Mouse (Mus musculus): ENCODE data around the gene Baiap2. TPM values are rescaled to one million over a fixed set of nuclear protein-coding genes. Genes with fewer than 3 reads are reported as not detected.

The Baiap2 gene
- polyA plus RNA-seq, 1 experiment: 151 TPM

GRCm38 (mm10) chr11:120011114-120011760 lies 68.7 kb downstream of the Baiap2 start:
- Histone ChIP-seq H3K27me3 (ENCODE audit: control insufficient read depth, insufficient read depth, low read length) (no peaks in the 10 kb centered on the region), H3K4me3 (ENCODE audit: control insufficient read depth, low read depth, low read length) (no peak overlapping the region), H3K27ac (ENCODE audit: control insufficient read depth, insufficient read depth, low read depth, low read length) (no peak overlapping the region), H3K36me3 (ENCODE audit: control insufficient read depth, insufficient read depth, low read length) (no peaks in the 10 kb centered on the region), H3K4me1 (ENCODE audit: control insufficient read depth, insufficient read depth, low read length) (peaks cover 2% of the 10 kb centered on the region; the same call in 1 of the 2 replicates)
- TF ChIP-seq POLR2A (IDR thresholded peaks at IDR 0.05; ENCODE audit: control insufficient read depth, low read depth, low read length) (no peak), CTCF (IDR thresholded peaks at IDR 0.05; ENCODE audit: control insufficient read depth, insufficient read depth, insufficient replicate concordance, low read depth, low read length) (no peak)

DNA sequence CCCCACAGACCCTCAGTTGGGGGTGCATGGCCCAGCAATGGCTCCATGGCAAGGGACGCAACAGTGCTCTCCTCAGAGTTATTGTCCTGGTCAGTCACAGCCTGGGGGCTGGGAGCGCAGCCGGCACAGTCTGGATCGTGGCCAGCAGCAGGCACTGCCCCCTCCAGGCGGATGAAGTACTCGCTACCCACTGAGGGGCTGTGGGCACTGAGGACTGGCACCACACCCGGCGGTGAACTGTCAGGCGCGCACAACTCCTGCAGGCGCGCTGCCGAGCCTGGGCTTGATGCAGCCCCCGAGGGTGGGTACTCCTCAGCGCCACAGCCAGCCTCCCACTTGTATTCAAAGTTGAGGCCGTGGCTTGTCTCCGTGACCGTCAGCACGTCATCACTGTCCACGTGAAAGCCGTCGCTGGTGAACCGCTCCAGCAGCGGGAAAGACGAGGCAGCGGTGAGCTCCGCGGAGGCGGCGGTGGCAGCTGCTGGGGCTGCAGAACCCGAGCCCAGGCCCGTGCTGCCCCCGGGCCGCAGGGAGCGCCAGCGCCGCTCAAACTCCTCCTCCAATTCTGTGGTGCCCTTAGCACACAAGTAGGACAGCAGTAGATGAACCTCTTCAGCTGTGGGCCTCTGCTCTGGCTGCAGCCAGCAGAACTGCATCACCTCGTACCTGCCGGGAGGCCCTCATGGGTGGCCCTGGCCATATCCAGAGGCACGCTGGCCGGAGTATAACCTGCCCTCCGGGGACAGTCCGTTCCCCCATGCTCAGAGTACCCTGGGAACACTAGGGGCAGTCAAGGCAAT lies 69.4 kb downstream of the Baiap2 start:
- Histone ChIP-seq H3K4me1 (ENCODE audit: control insufficient read depth, insufficient read depth, low read length) (peaks cover 2% of the 10 kb centered on the region; the same call in 1 of the 2 replicates), H3K4me3 (ENCODE audit: control insufficient read depth, low read depth, low read length) (no peak overlapping the region), H3K27ac (ENCODE audit: control insufficient read depth, insufficient read depth, low read depth, low read length) (no peak overlapping the region), H3K36me3 (ENCODE audit: control insufficient read depth, insufficient read depth, low read length) (no peaks in the 10 kb centered on the region), H3K27me3 (ENCODE audit: control insufficient read depth, insufficient read depth, low read length) (no peaks in the 10 kb centered on the region)
- TF ChIP-seq POLR2A (IDR thresholded peaks at IDR 0.05; ENCODE audit: control insufficient read depth, low read depth, low read length) (no peak), CTCF (IDR thresholded peaks at IDR 0.05; ENCODE audit: control insufficient read depth, insufficient read depth, insufficient replicate concordance, low read depth, low read length) (no peak)

- H3K27me3 ChIP-seq (ENCODE audit: control insufficient read depth, insufficient read depth, low read length): no peaks in the 10 kb centered on the region
Measured at GRCm38 (mm10) chr11:120012702-120013101, 70.1 kb downstream of the Baiap2 start.

DNA sequence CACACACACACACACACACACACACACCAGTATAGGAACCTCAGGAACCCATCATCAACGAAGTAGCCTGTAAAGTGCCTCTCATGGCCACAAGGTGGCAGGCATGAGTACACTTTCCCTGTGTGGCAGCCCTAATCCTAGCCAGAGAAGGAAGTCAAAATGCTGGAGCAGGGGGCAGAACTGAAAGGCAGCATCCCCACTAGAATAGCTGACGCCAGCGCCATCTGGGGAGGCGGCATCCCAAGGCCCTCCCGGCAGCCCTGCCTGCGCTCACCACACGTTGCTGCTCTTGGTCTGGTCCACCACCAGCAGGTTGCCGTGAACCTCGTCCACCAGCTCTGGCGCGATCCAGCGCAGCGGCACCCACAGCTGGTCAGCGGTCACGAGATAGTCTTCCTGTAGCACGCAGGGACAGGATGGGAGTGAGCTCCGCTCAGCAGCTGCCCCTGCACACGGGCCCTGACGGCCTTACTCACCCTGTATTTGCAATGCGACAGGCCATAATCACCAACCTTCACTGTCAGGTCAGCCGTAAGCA lies 70.7 kb downstream of the Baiap2 start:
- no peak overlapping the region for H3K27ac ChIP-seq (ENCODE audit: control insufficient read depth, insufficient read depth, low read depth, low read length)
- H3K36me3 ChIP-seq (ENCODE audit: control insufficient read depth, insufficient read depth, low read length): no peaks in the 10 kb centered on the region
- H3K4me1 ChIP-seq (ENCODE audit: control insufficient read depth, insufficient read depth, low read length): peaks cover 2% of the 10 kb centered on the region; the same call in 1 of the 2 replicates
- no peaks in the 10 kb centered on the region for H3K27me3 ChIP-seq (ENCODE audit: control insufficient read depth, insufficient read depth, low read length)
- no peak overlapping the region for H3K4me3 ChIP-seq (ENCODE audit: control insufficient read depth, low read depth, low read length)
- TF ChIP-seq CTCF (IDR thresholded peaks at IDR 0.05; ENCODE audit: control insufficient read depth, insufficient read depth, insufficient replicate concordance, low read depth, low read length) (peak; percentile 74), POLR2A (IDR thresholded peaks at IDR 0.05; ENCODE audit: control insufficient read depth, low read depth, low read length) (no peak)

More at GRCm38 (mm10) chr11:120012702-120013101, 70.1 kb downstream of the Baiap2 start:
- peaks cover 2% of the 10 kb centered on the region; the same call in 1 of the 2 replicates for H3K4me1 ChIP-seq (ENCODE audit: control insufficient read depth, insufficient read depth, low read length)
- no peak overlapping the region for H3K27ac ChIP-seq (ENCODE audit: control insufficient read depth, insufficient read depth, low read depth, low read length)
- no peaks in the 10 kb centered on the region for H3K36me3 ChIP-seq (ENCODE audit: control insufficient read depth, insufficient read depth, low read length)
- no peak overlapping the region for H3K4me3 ChIP-seq (ENCODE audit: control insufficient read depth, low read depth, low read length)
- TF ChIP-seq CTCF (IDR thresholded peaks at IDR 0.05; ENCODE audit: control insufficient read depth, insufficient read depth, insufficient replicate concordance, low read depth, low read length) (no peak), POLR2A (IDR thresholded peaks at IDR 0.05; ENCODE audit: control insufficient read depth, low read depth, low read length) (no peak)

- peaks cover 2% of the 10 kb centered on the region; the same call in 1 of the 2 replicates for H3K4me1 ChIP-seq (ENCODE audit: control insufficient read depth, insufficient read depth, low read length)
- no peaks in the 10 kb centered on the region for H3K36me3 ChIP-seq (ENCODE audit: control insufficient read depth, insufficient read depth, low read length)
- H3K27me3 ChIP-seq (ENCODE audit: control insufficient read depth, insufficient read depth, low read length): no peaks in the 10 kb centered on the region
- H3K27ac ChIP-seq (ENCODE audit: control insufficient read depth, insufficient read depth, low read depth, low read length): no peak overlapping the region
- no peak overlapping the region for H3K4me3 ChIP-seq (ENCODE audit: control insufficient read depth, low read depth, low read length)
- TF ChIP-seq CTCF (IDR thresholded peaks at IDR 0.05; ENCODE audit: control insufficient read depth, insufficient read depth, insufficient replicate concordance, low read depth, low read length) (no peak), POLR2A (IDR thresholded peaks at IDR 0.05; ENCODE audit: control insufficient read depth, low read depth, low read length) (no peak)
Measured at GRCm38 (mm10) chr11:120014758-120015157, 72.2 kb downstream of the Baiap2 start.

- Histone ChIP-seq H3K4me1 (ENCODE audit: control insufficient read depth, insufficient read depth, low read length) (no peaks in the 10 kb centered on the region; the same call in 1 of the 2 replicates), H3K27me3 (ENCODE audit: control insufficient read depth, insufficient read depth, low read length) (no peaks in the 10 kb centered on the region), H3K36me3 (ENCODE audit: control insufficient read depth, insufficient read depth, low read length) (no peaks in the 10 kb centered on the region), H3K27ac (ENCODE audit: control insufficient read depth, insufficient read depth, low read depth, low read length) (no peak overlapping the region), H3K4me3 (ENCODE audit: control insufficient read depth, low read depth, low read length) (no peak overlapping the region)
- no peak for TF ChIP-seq CTCF (IDR thresholded peaks at IDR 0.05; ENCODE audit: control insufficient read depth, insufficient read depth, insufficient replicate concordance, low read depth, low read length)
- no peak for TF ChIP-seq POLR2A (IDR thresholded peaks at IDR 0.05; ENCODE audit: control insufficient read depth, low read depth, low read length)
Measured at GRCm38 (mm10) chr11:120017011-120017410, 74.4 kb downstream of the Baiap2 start.

All from testis, adult 2 months (tissue).